Mouse (Mus musculus) hindbrain, postnatal 0 days (tissue): Measurements from ENCODE around the gene Gprin3. TPM values are rescaled to one million over a fixed set of nuclear protein-coding genes. Genes with fewer than 3 reads are reported as not detected.
A peak's percentile ranks its signal among the peaks of the same experiment; 100 is the strongest.

Source experiments
- ATAC-seq: fragments of 200-750 bp; cut with Nextera tagmentation; 2 replicates; pipeline ENCODE4 v1.8.0; 2017; ENCODE audit warnings: mild to moderate bottlenecking, moderate TSS enrichment, moderate library complexity
- DNase-seq: peaks from one replicate; pipeline ENCODE4 v3.0.0-alpha.2; 2015; ENCODE audit warnings: low spot score
- H3K27ac ChIP-seq: fragments of 300-500 bp; sonication (generic); 2 replicates; pipeline ENCODE4 v1.5.1; 2014; ENCODE audit warnings: mild to moderate bottlenecking
- H3K27me3 ChIP-seq: fragments of 300-500 bp; sonication (generic); 2 replicates; pipeline ENCODE4 v1.6.1; 2014; ENCODE audit warnings: low read length, mixed read lengths; ENCODE audit not compliant: insufficient read depth
- H3K36me3 ChIP-seq: fragments of 300-500 bp; sonication (generic); 2 replicates; pipeline ENCODE4 v1.6.1; 2014; ENCODE audit warnings: low read length, mixed read lengths; ENCODE audit not compliant: insufficient read depth
- H3K4me1 ChIP-seq: fragments of 300-500 bp; sonication (generic); 2 replicates; pipeline ENCODE4 v1.6.1; 2014; ENCODE audit warnings: antibody characterized with exemption, low read length, mixed read lengths; ENCODE audit not compliant: insufficient read depth
- H3K4me2 ChIP-seq: fragments of 300-500 bp; sonication (generic); 2 replicates; pipeline ENCODE4 v1.6.1; 2014; ENCODE audit warnings: low read depth, mild to moderate bottlenecking, low read length, moderate library complexity, mixed read lengths
- H3K4me3 ChIP-seq: fragments of 300-500 bp; sonication (generic); 2 replicates; pipeline ENCODE4 v1.5.1; 2014; ENCODE audit warnings: low read length
- H3K9ac ChIP-seq: fragments of 300-500 bp; sonication (generic); replicated peaks from 2 replicates; pipeline ENCODE4 v1.6.1; 2014; ENCODE audit warnings: mild to moderate bottlenecking, low read length, moderate library complexity, mixed read lengths
- H3K9me3 ChIP-seq: fragments of 300-500 bp; sonication (generic); 2 replicates; pipeline ENCODE4 v1.6.1; 2016; ENCODE audit warnings: low read length, mixed read lengths
- CTCF ChIP-seq: IDR thresholded peaks from 2 replicates; pipeline ENCODE4 v1.5.1; 2016; ENCODE audit warnings: antibody characterized with exemption, control low read depth, low read depth
- WGBS: fragments of 180-500 bp; shearing (Covaris S2); extraction: QIAGEN DNeasy Blood & Tissue Kit; methylation state at CpG from one replicate; pipeline ENCODE4 v1.1.7; 2014; 5-methylcytosine and 5-hydroxymethylcytosine counted together
- polyA plus RNA-seq: library from polyadenylated mRNA; unstranded; fragments of >200 nt; fragmentation: Nextera tagmentation; extraction: Ambion mirVana; gene quantifications from 2 replicates; pipeline ENCODE4 v1.2.1, GENCODE M21; 2015
- total RNA-seq: library from RNA; depleted of rRNA; stranded (reverse); fragments of >200 nt; gene quantifications from 2 replicates; pipeline ENCODE4 v1.2.3, GENCODE M21; 2014; rRNA removed

Gene Gprin3
- total RNA-seq (24.7 and 26.8 TPM in 2 replicates), polyA plus RNA-seq (12.8 and 13.7 TPM in 2 replicates)

GRCm38 (mm10) chr6:59425824-59426533 lies at the start of gene Gprin3:
Gprin3 (minus strand) TSS chr6:59426294.
- peak within 1 kb of the TSS; percentile 49 for H3K4me3 ChIP-seq
- DNase-seq (peak; percentile 94), ATAC-seq (peak; percentile 93)
- peak within 1 kb of the TSS; percentile 67 for H3K4me2 ChIP-seq
- peak within 1 kb of the TSS; percentile 65 for H3K9ac ChIP-seq
- no peaks in the 10 kb centered on the region for H3K36me3 ChIP-seq
- no peaks in the 10 kb centered on the region for H3K9me3 ChIP-seq
- TF ChIP-seq CTCF = peak; percentile 51
- peaks cover 4% of the 10 kb centered on the region for H3K4me1 ChIP-seq
- H3K27me3 ChIP-seq = no peaks in the 10 kb centered on the region
- 6% methylated on average over 34 of the region's 34 CpGs for WGBS
- H3K27ac ChIP-seq = peak within 1 kb of the TSS; percentile 88

- DNase-seq = no peak
- no peak for TF ChIP-seq CTCF
Observed at GRCm38 (mm10) chr6:59458861-59459260, 32.8 kb upstream of the Gprin3 start.

GRCm38 (mm10) chr6:59456116-59456515 lies 30.0 kb upstream of the Gprin3 start:
- Histone ChIP-seq H3K27me3 (no peaks in the 10 kb centered on the region), H3K4me3 (no peak overlapping the region), H3K4me2 (no peak overlapping the region), H3K9me3 (no peaks in the 10 kb centered on the region), H3K36me3 (no peaks in the 10 kb centered on the region), H3K4me1 (no peaks in the 10 kb centered on the region), H3K27ac (no peak overlapping the region), H3K9ac (no peak overlapping the region)
- no peak for DNase-seq
- no peak for ATAC-seq
- WGBS = 59% methylated on average over 1 of the region's 1 CpGs
- TF ChIP-seq CTCF = no peak

More at GRCm38 (mm10) chr6:59458861-59459260, 32.8 kb upstream of the Gprin3 start:
- Histone ChIP-seq H3K36me3 (no peaks in the 10 kb centered on the region), H3K27me3 (no peaks in the 10 kb centered on the region), H3K4me3 (no peak overlapping the region), H3K4me2 (no peak overlapping the region), H3K27ac (no peak overlapping the region), H3K4me1 (no peaks in the 10 kb centered on the region), H3K9ac (no peak overlapping the region), H3K9me3 (no peaks in the 10 kb centered on the region)
- ATAC-seq = no peak

- Histone ChIP-seq H3K4me3 (no peak overlapping the region), H3K27me3 (no peaks in the 10 kb centered on the region), H3K4me2 (no peak overlapping the region), H3K4me1 (no peaks in the 10 kb centered on the region), H3K36me3 (no peaks in the 10 kb centered on the region), H3K9me3 (no peaks in the 10 kb centered on the region), H3K9ac (no peak overlapping the region), H3K27ac (no peak overlapping the region)
- TF ChIP-seq CTCF = no peak
- 64% methylated on average over 3 of the region's 3 CpGs for WGBS
- ATAC-seq (no peak), DNase-seq (no peak)
Observed at GRCm38 (mm10) chr6:59451348-59451747, 25.3 kb upstream of the Gprin3 start.

- no peaks in the 10 kb centered on the region for H3K4me1 ChIP-seq
- H3K27ac ChIP-seq = no peak overlapping the region
- no peak overlapping the region for H3K4me3 ChIP-seq
- H3K4me2 ChIP-seq = no peak overlapping the region
- no peak overlapping the region for H3K9ac ChIP-seq
- no peak for TF ChIP-seq CTCF
- ATAC-seq (no peak), DNase-seq (peak; percentile 36)
- 81% methylated on average over 3 of the region's 3 CpGs for WGBS
- no peaks in the 10 kb centered on the region for H3K9me3 ChIP-seq
- H3K36me3 ChIP-seq = no peaks in the 10 kb centered on the region
- H3K27me3 ChIP-seq = no peaks in the 10 kb centered on the region
Observed at GRCm38 (mm10) chr6:59445101-59445503, 19.0 kb upstream of the Gprin3 start.

- no peaks in the 10 kb centered on the region for H3K4me1 ChIP-seq
- DNase-seq (no peak), ATAC-seq (no peak)
- H3K27ac ChIP-seq = no peak overlapping the region
- no peak overlapping the region for H3K9ac ChIP-seq
- no peaks in the 10 kb centered on the region for H3K27me3 ChIP-seq
- WGBS = 56% methylated on average over 3 of the region's 3 CpGs
- TF ChIP-seq CTCF = no peak
- H3K36me3 ChIP-seq = no peaks in the 10 kb centered on the region
- no peak overlapping the region for H3K4me2 ChIP-seq
- no peak overlapping the region for H3K4me3 ChIP-seq
- H3K9me3 ChIP-seq = no peaks in the 10 kb centered on the region
Observed at GRCm38 (mm10) chr6:59435906-59436305, 9.8 kb upstream of the Gprin3 start.

GRCm38 (mm10) chr6:59433116-59433515 lies 7.0 kb upstream of the Gprin3 start:
- Histone ChIP-seq H3K4me2 (no peak overlapping the region), H3K4me3 (no peak overlapping the region), H3K9ac (no peak overlapping the region), H3K27me3 (no peaks in the 10 kb centered on the region), H3K27ac (no peak overlapping the region), H3K4me1 (no peaks in the 10 kb centered on the region), H3K36me3 (no peaks in the 10 kb centered on the region), H3K9me3 (no peaks in the 10 kb centered on the region)
- WGBS = 61% methylated on average over 1 of the region's 1 CpGs
- DNase-seq = no peak
- no peak for TF ChIP-seq CTCF
- ATAC-seq = no peak
